Mouse (Mus musculus): Measurements from ENCODE around the gene Mmp7. TPM values are rescaled to one million over a fixed set of nuclear protein-coding genes. Genes with fewer than 3 reads are reported as not detected.

Gene Mmp7
- polyA plus RNA-seq, 1 experiment from 2014 or later = not detected

Other genes with a start within 250 kb of the Mmp7 start
- not detected in 2 replicates for gene Mmp3, start 246.3 kb upstream of the Mmp7 start, polyA plus RNA-seq (2016; fragmentation: Nextera tagmentation; extraction: Ambion mirVana)
- not detected in 2 replicates for gene Mmp10, start 189.7 kb upstream of the Mmp7 start, polyA plus RNA-seq (2016; fragmentation: Nextera tagmentation; extraction: Ambion mirVana)
- gene Mmp8, start 133.6 kb upstream of the Mmp7 start, polyA plus RNA-seq (2016; fragmentation: Nextera tagmentation; extraction: Ambion mirVana) = not detected in 2 replicates
- gene Mmp27, start 120.7 kb upstream of the Mmp7 start, polyA plus RNA-seq (2016; fragmentation: Nextera tagmentation; extraction: Ambion mirVana) = not detected in 2 replicates
- not detected in 2 replicates for gene Mmp20, start 63.9 kb upstream of the Mmp7 start, polyA plus RNA-seq (2016; fragmentation: Nextera tagmentation; extraction: Ambion mirVana)
- gene Tmem123, start 72.0 kb downstream of the Mmp7 start, polyA plus RNA-seq (2016; fragmentation: Nextera tagmentation; extraction: Ambion mirVana) = 85.1 and 86.5 TPM in 2 replicates
- gene Birc2, start 145.0 kb downstream of the Mmp7 start, polyA plus RNA-seq (2016; fragmentation: Nextera tagmentation; extraction: Ambion mirVana) = 45.7 and 48.9 TPM in 2 replicates
- 1.9 and 3.7 TPM in 2 replicates for gene Birc3, start 181.1 kb downstream of the Mmp7 start, polyA plus RNA-seq (2016; fragmentation: Nextera tagmentation; extraction: Ambion mirVana)

All from forebrain, embryonic 12.5 days (tissue).